Mouse (Mus musculus): ENCODE measurements at regions not wholly inside any gene's neighbourhood (a gene's known extent, or its start where the extent isn't known, plus 50 kb on each side); places are given as distances from the start of the nearest gene placed in this dataset.

DNA sequence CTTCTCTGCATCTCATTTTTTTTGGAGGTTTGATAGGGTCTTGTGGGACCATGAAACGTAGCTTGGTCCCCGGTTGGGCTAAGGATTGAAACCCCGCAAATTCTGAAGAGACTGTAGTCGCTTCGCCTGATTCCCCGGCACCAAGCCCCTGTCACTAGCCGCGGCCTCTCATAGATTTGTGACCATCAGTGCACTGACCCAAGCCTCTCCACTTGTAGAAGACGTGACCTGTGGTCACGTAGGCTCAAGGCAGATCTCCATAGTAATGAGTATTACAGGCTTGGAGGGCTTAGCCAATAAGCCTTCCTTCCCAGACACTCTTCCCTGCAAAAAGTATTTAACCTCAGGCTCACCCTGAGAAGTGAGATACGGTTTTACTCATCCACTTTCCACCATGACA, 73.3 kb downstream of the Gpr6 start:
- ATAC-seq (ENCODE audit: insufficient number of reproducible peaks, low FRiP score): no peak

DNA sequence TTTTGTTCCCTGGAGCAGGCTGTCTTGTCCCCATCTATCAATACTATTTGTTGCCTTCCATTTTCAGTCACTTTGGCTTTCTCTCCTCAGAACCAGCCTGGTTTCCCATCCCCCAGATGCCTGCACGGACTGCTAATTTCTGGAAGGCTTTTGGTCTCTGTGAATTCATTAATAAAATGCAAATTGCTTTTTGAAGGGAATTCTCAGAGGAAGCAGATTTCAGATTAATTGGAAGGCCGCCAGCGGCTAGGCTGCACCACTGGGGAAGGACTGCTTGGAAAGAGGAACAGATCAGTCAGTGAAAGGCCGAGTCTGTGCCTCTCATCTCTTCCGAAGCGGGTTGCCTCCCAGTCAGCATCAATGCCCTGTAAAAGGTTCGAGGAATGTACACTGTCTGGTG, 73.8 kb downstream of the Gpr6 start:
- Histone ChIP-seq H3K9me3 (replicated peaks) (no peaks in the 10 kb centered on the region), H3K9ac (no peak overlapping the region), H3K27ac (ENCODE audit: poor library complexity, severe bottlenecking) (no peak overlapping the region), H3K36me3 (no peaks in the 10 kb centered on the region), H3K4me3 (no peak overlapping the region), H3K4me2 (no peak overlapping the region), H3K4me1 (replicated peaks) (no peaks in the 10 kb centered on the region), H3K27me3 (replicated peaks) (no peaks in the 10 kb centered on the region)
- 59% methylated on average over 7 of the region's 7 CpGs for WGBS
- ATAC-seq (ENCODE audit: insufficient number of reproducible peaks, low FRiP score): no peak

More for the DNA sequence above, 73.3 kb downstream of the Gpr6 start:
- Histone ChIP-seq H3K36me3 (no peaks in the 10 kb centered on the region), H3K4me1 (replicated peaks) (no peaks in the 10 kb centered on the region), H3K9ac (no peak overlapping the region), H3K9me3 (replicated peaks) (no peaks in the 10 kb centered on the region), H3K27ac (ENCODE audit: poor library complexity, severe bottlenecking) (no peak overlapping the region), H3K4me3 (no peak overlapping the region), H3K27me3 (replicated peaks) (no peaks in the 10 kb centered on the region), H3K4me2 (no peak overlapping the region)
- 88% methylated on average over 11 of the region's 11 CpGs for WGBS

DNA sequence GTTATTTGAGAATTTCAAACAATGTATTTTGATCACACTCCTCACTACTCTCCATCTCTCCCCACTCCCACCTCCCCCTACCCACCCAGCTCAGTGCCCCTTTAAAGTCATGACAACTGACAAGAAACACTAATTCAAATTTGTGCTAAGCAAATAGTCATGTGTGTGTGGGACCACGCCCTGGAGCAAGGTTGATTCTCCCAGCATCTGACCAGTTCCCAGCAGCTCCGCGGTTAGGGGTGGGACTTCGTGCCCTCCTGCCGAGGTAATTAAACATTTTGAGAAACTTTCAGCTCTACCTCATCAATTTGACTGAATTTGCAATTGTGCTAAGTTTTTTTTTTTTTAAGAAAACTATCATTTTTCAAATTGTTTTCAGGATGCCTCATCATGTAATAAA, 74.5 kb downstream of the Gpr6 start:
- H3K4me2 ChIP-seq: no peak overlapping the region
- no peaks in the 10 kb centered on the region for H3K36me3 ChIP-seq
- H3K9me3 ChIP-seq (replicated peaks): no peaks in the 10 kb centered on the region
- H3K9ac ChIP-seq: no peak overlapping the region
- H3K4me3 ChIP-seq: no peak overlapping the region
- H3K27ac ChIP-seq (ENCODE audit: poor library complexity, severe bottlenecking): no peak overlapping the region
- no peak for ATAC-seq (ENCODE audit: insufficient number of reproducible peaks, low FRiP score)
- WGBS: 51% methylated on average over 5 of the region's 5 CpGs
- H3K27me3 ChIP-seq (replicated peaks): no peaks in the 10 kb centered on the region
- no peaks in the 10 kb centered on the region for H3K4me1 ChIP-seq (replicated peaks)

All from heart, embryonic 12.5 days (tissue).